8 mouse cellular contexts compared by ENCODE assay signal in the genomic region with DNA sequence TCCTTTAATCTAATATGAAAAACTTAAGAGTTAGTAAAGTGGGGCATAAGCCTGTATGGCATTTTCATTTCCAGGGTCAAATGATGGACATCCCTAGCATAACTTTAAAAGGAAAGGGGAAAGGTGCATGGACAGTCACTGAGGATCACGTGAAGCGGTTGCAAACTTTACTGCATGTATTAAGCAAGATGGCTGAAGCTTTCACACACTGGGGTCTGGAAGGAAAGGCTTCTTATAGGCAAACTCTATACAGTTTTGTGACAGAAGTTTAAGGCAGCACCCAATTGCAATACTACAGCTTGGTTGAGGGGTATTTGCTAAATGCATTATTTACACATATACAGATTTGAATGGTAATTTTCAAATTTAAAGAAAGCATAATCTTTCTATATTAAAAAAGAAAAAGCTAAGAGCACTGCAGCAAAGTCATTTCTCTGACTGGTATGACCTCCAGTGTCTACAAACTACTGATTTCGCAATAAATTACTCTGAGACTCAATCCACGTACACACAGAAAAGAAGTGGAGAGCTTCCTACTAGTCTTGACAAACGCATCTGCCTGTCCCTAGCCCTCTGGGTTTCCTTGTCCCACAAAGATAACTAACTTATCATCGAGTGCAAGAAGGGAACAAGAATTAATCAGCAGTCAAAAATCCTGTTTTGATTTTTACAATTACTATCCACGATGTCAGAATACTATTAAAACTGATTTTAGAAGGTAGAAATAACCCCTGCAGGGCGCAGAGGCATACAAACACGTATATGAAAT. TPM values are rescaled to one million over a fixed set of nuclear protein-coding genes. Genes with fewer than 3 reads are reported as not detected.
DNase-seq lines count a peak whose midpoint lies in the region; ATAC-seq and TF ChIP-seq lines count a peak whose summit lies in the region.

No protein-coding gene starts in this region.

- no peaks in the 10 kb centered on the region for H3K27me3 ChIP-seq in lung, embryonic 15.5 days
- H3K27me3 ChIP-seq in embryonic facial prominence, embryonic 14.5 days (replicated peaks; ENCODE audit: control insufficient read depth, insufficient read depth, low read length): no peaks in the 10 kb centered on the region
- no peaks in the 10 kb centered on the region for H3K27me3 ChIP-seq in intestine, embryonic 14.5 days (replicated peaks; ENCODE audit: control insufficient read depth, insufficient read depth, low read length)
- H3K27me3 ChIP-seq in midbrain, postnatal 0 days (ENCODE audit: insufficient read depth, low read length): no peaks in the 10 kb centered on the region

- peak overlapping the region; percentile 76 for H3K4me2 ChIP-seq in lung, embryonic 15.5 days
- H3K4me2 ChIP-seq in embryonic facial prominence, embryonic 14.5 days (ENCODE audit: low read depth, low read length): peak overlapping the region; percentile 67
- H3K4me2 ChIP-seq in intestine, embryonic 14.5 days (ENCODE audit: low read length): peak overlapping the region; percentile 53
- H3K4me2 ChIP-seq in midbrain, postnatal 0 days (ENCODE audit: low read depth, low read length, poor library complexity, severe bottlenecking): peak overlapping the region; percentile 66

- no peaks in the 10 kb centered on the region for H3K36me3 ChIP-seq in lung, embryonic 15.5 days
- no peaks in the 10 kb centered on the region for H3K36me3 ChIP-seq in embryonic facial prominence, embryonic 14.5 days (ENCODE audit: control insufficient read depth, insufficient read depth, low read length)
- H3K36me3 ChIP-seq in intestine, embryonic 14.5 days (ENCODE audit: control insufficient read depth, insufficient read depth, low read length): no peaks in the 10 kb centered on the region
- no peaks in the 10 kb centered on the region for H3K36me3 ChIP-seq in midbrain, postnatal 0 days (ENCODE audit: insufficient read depth, low read length)

- ATAC-seq in lung, embryonic 15.5 days (ENCODE audit: borderline replicate concordance, extremely low read depth, low FRiP score, low TSS enrichment): no peak
- no peak for ATAC-seq in embryonic facial prominence, embryonic 14.5 days (ENCODE audit: low read depth)
- no peak for ATAC-seq in intestine, embryonic 14.5 days (replicated peaks; ENCODE audit: low FRiP score, low TSS enrichment, low read depth)
- ATAC-seq in midbrain, postnatal 0 days (ENCODE audit: low FRiP score): no peak
- ATAC-seq in activated CD4-positive, CD25-positive, alpha-beta regulatory T cell, adult 4 months: no peak
- ATAC-seq in cerebellum, adult (ENCODE audit: insufficient number of reproducible peaks, low FRiP score, low TSS enrichment): no peak

- H3K27ac ChIP-seq in lung, embryonic 15.5 days: peak overlapping the region; percentile 98
- H3K27ac ChIP-seq in embryonic facial prominence, embryonic 14.5 days (replicated peaks; ENCODE audit: low read depth, low read length): peak overlapping the region; percentile 94
- peak overlapping the region; percentile 95; the same call in 1 of the 2 replicates for H3K27ac ChIP-seq in intestine, embryonic 14.5 days (ENCODE audit: low read depth)
- no peak overlapping the region for H3K27ac ChIP-seq in midbrain, postnatal 0 days (ENCODE audit: low read depth, low read length)

- no peak for DNase-seq in lung, postnatal 4 days
- DNase-seq in embryonic facial prominence, embryonic 14.5 days (ENCODE audit: low spot score): peak; percentile 42
- DNase-seq in intestine, embryonic 14.5 days (ENCODE audit: low spot score): no peak
- DNase-seq in midbrain, postnatal 0 days (ENCODE audit: low spot score): no peak
- no peak for DNase-seq in frontal cortex, postnatal 25 days (ENCODE audit: low spot score in 2 of 2)

- peak overlapping the region; percentile 74 for H3K4me3 ChIP-seq in lung, embryonic 15.5 days
- peak overlapping the region; percentile 69 for H3K4me3 ChIP-seq in embryonic facial prominence, embryonic 14.5 days (ENCODE audit: low read depth, low read length)
- peak overlapping the region; percentile 67 for H3K4me3 ChIP-seq in intestine, embryonic 14.5 days (ENCODE audit: low read depth, low read length)
- peak overlapping the region; percentile 92 for H3K4me3 ChIP-seq in midbrain, postnatal 0 days (ENCODE audit: low read depth, low read length)

- H3K4me1 ChIP-seq in lung, embryonic 15.5 days: peaks cover 22% of the 10 kb centered on the region
- peaks cover 19% of the 10 kb centered on the region; the same call in 1 of the 2 replicates for H3K4me1 ChIP-seq in embryonic facial prominence, embryonic 14.5 days (ENCODE audit: control insufficient read depth, insufficient read depth, low read length)
- H3K4me1 ChIP-seq in intestine, embryonic 14.5 days (replicated peaks; ENCODE audit: control insufficient read depth, insufficient read depth, low read length): peaks cover 21% of the 10 kb centered on the region
- peaks cover 11% of the 10 kb centered on the region; the same call in 1 of the 2 replicates for H3K4me1 ChIP-seq in midbrain, postnatal 0 days (ENCODE audit: insufficient read depth, low read length)

- TF ChIP-seq CTCF in midbrain, postnatal 0 days (IDR thresholded peaks at IDR 0.05): no peak

- no peaks in the 10 kb centered on the region for H3K9me3 ChIP-seq in lung, embryonic 15.5 days
- no peaks in the 10 kb centered on the region for H3K9me3 ChIP-seq in embryonic facial prominence, embryonic 14.5 days (ENCODE audit: control insufficient read depth, low read length)
- H3K9me3 ChIP-seq in intestine, embryonic 14.5 days (ENCODE audit: control insufficient read depth, low read length): no peaks in the 10 kb centered on the region
- H3K9me3 ChIP-seq in midbrain, postnatal 0 days (ENCODE audit: low read length): no peaks in the 10 kb centered on the region

- H3K9ac ChIP-seq in lung, embryonic 15.5 days: peak overlapping the region; percentile 78
- peak overlapping the region; percentile 87 for H3K9ac ChIP-seq in embryonic facial prominence, embryonic 14.5 days (ENCODE audit: low read depth, low read length)
- peak overlapping the region; percentile 58 for H3K9ac ChIP-seq in intestine, embryonic 14.5 days (ENCODE audit: low read length)
- H3K9ac ChIP-seq in midbrain, postnatal 0 days (replicated peaks; ENCODE audit: low read length, poor library complexity, severe bottlenecking): peak overlapping the region; percentile 83; the same call in 1 of the 2 replicates

- WGBS in lung, embryonic 15.5 days: 8% methylated on average over 9 of the region's 9 CpGs
- WGBS in embryonic facial prominence, embryonic 14.5 days: 19% methylated on average over 9 of the region's 9 CpGs
- 14% methylated on average over 9 of the region's 9 CpGs for WGBS in intestine, embryonic 14.5 days
- WGBS in midbrain, postnatal 0 days: 17% methylated on average over 9 of the region's 9 CpGs

RNA-seq across cellular contexts. Expression of a gene that starts 1.6 kb away (rescaled TPM):
- polyA plus RNA-seq in lung, embryonic 15.5 days (2015; fragmentation: Nextera tagmentation; extraction: Ambion mirVana): 89.5 and 95.1 TPM in 2 replicates
- 119 and 128 TPM in 2 replicates for polyA plus RNA-seq in embryonic facial prominence, embryonic 14.5 days (2014; fragmentation: Nextera tagmentation; extraction: Ambion mirVana)
- polyA plus RNA-seq in intestine, embryonic 14.5 days (2014; fragmentation: Nextera tagmentation; extraction: Ambion mirVana): 70.6 and 74.3 TPM in 2 replicates
- total RNA-seq in midbrain, postnatal 0 days (2014; rRNA removed): 44.8 and 47.1 TPM in 2 replicates
- polyA plus RNA-seq in midbrain, postnatal 0 days (2015; fragmentation: Nextera tagmentation; extraction: Ambion mirVana): 54.2 and 58.8 TPM in 2 replicates
- polyA plus RNA-seq in activated CD4-positive, CD25-positive, alpha-beta regulatory T cell, adult 4 months (2017; shearing (Covaris generic)): 10 to 100 TPM; 32.9 to 39.7 TPM
